Mouse (Mus musculus): ENCODE results near the gene Slc5a3.

Gene Slc5a3

GRCm38 (mm10) chr16:92057852-92058643 is at the start of gene Slc5a3, which contains the start of the genes Mrps6 and Gm49711:
Slc5a3 (plus strand) TSS chr16:92058322.
Mrps6 (plus strand) TSS chr16:92058270.
Gm49711 (plus strand) TSS chr16:92058316.
- in situ Hi-C loops (cut with MseI, MboI) = loop anchor here in 1 of 2 experiments (5.0 kb wide), 1 partner anchor 121 kb away; no protein-coding TSS in a partner anchor

GRCm38 (mm10) chr16:92009586-92009985 is 48.5 kb upstream of the Slc5a3 start:
- in situ Hi-C loops (cut with MseI, MboI) = no loop called here

- in situ Hi-C loops (cut with MseI, MboI) = no loop called here
These were observed 41.3 kb upstream of the Slc5a3 start for GRCm38 (mm10) chr16:92016792-92017191.

- in situ Hi-C loops (cut with MseI, MboI) = no loop called here
These were observed 38.7 kb upstream of the Slc5a3 start for GRCm38 (mm10) chr16:92019141-92020118.

GRCm38 (mm10) chr16:92021656-92022400 is 36.3 kb upstream of the Slc5a3 start:
- in situ Hi-C loops (cut with MseI, MboI) = no loop called here

GRCm38 (mm10) chr16:92022494-92023283 is 35.4 kb upstream of the Slc5a3 start:
- in situ Hi-C loops (cut with MseI, MboI) = no loop called here

- in situ Hi-C loops (cut with MseI, MboI) = no loop called here
These were observed 24.8 kb upstream of the Slc5a3 start for GRCm38 (mm10) chr16:92033286-92033685.

- in situ Hi-C loops (cut with MseI, MboI) = no loop called here
These were observed 23.4 kb upstream of the Slc5a3 start for GRCm38 (mm10) chr16:92034676-92035075.

- in situ Hi-C loops (cut with MseI, MboI) = no loop called here
These were observed 21.4 kb upstream of the Slc5a3 start for GRCm38 (mm10) chr16:92036701-92037100.

- in situ Hi-C loops (cut with MseI, MboI) = no loop called here
These were observed 20.1 kb upstream of the Slc5a3 start for GRCm38 (mm10) chr16:92037891-92038607.

GRCm38 (mm10) chr16:92039421-92039820 is 18.7 kb upstream of the Slc5a3 start:
- in situ Hi-C loops (cut with MseI, MboI) = no loop called here

GRCm38 (mm10) chr16:92039966-92040365 is 18.2 kb upstream of the Slc5a3 start:
- in situ Hi-C loops (cut with MseI, MboI) = no loop called here

GRCm38 (mm10) chr16:92051777-92052310 is 6.3 kb upstream of the Slc5a3 start:
- in situ Hi-C loops (cut with MseI, MboI) = no loop called here

GRCm38 (mm10) chr16:92052569-92052968 is 5.6 kb upstream of the Slc5a3 start:
- in situ Hi-C loops (cut with MseI, MboI) = no loop called here

GRCm38 (mm10) chr16:92056711-92057110 is 1.4 kb upstream of the Slc5a3 start:
- in situ Hi-C loops (cut with MseI, MboI) = loop anchor here in 1 of 2 experiments (5.0 kb wide), 1 partner anchor 119 kb away; no protein-coding TSS in a partner anchor

- in situ Hi-C loops (cut with MseI, MboI) = loop anchor here in 1 of 2 experiments (5.0 kb wide), 1 partner anchor 120 kb away; no protein-coding TSS in a partner anchor
These were observed 668 bp upstream of the Slc5a3 start for GRCm38 (mm10) chr16:92057456-92057851.

GRCm38 (mm10) chr16:92058644-92059620 is 810 bp downstream of the Slc5a3 start:
- in situ Hi-C loops (cut with MseI, MboI) = loop anchor here in 1 of 2 experiments (5.0 kb wide), 1 partner anchor 122 kb away; no protein-coding TSS in a partner anchor

GRCm38 (mm10) chr16:92060213-92060612 is 2.1 kb downstream of the Slc5a3 start:
- in situ Hi-C loops (cut with MseI, MboI) = no loop called here
